Mouse (Mus musculus) CH12.LX (cell line): ENCODE data around the gene Olfr1034. TPM values are rescaled to one million over a fixed set of nuclear protein-coding genes. Genes with fewer than 3 reads are reported as not detected.
"Not testable (repeated sequence)": the region's sequence is repeated elsewhere in the genome, so short reads cannot be mapped to it uniquely, and the experiment has no call there.

Experiments
- DNase-seq: peaks from one replicate; pipeline ENCODE4 v3.0.0-alpha.2; 2013; ENCODE audit errors: extremely low read depth
- H3K27ac ChIP-seq: 2 replicates; pipeline ENCODE4 v1.5.1; 2012; ENCODE audit warnings: low read depth, mild to moderate bottlenecking, control low read depth, moderate library complexity; ENCODE audit not compliant: insufficient read depth
- H3K27me3 ChIP-seq: replicated peaks from 2 replicates; pipeline ENCODE3; 2012; ENCODE audit warnings: inconsistent platforms
- H3K36me3 ChIP-seq, 2 experiments: replicated peaks in 1 of 2; 2 replicates each; pipeline versions ENCODE3 to v1.6.1; 2012; ENCODE audit warnings: inconsistent platforms in 1 of 2, low read length in 1 of 2, mild to moderate bottlenecking in 1 of 2, mixed read lengths in 1 of 2, moderate library complexity in 1 of 2; ENCODE audit not compliant: control insufficient read depth in 1 of 2, insufficient read depth in 1 of 2
- H3K4me1 ChIP-seq, 2 experiments: 2 replicates each; pipeline ENCODE4 v1.6.1; 2012; ENCODE audit warnings: inconsistent platforms in 1 of 2, moderate library complexity in 1 of 2; ENCODE audit not compliant: insufficient read depth in 2 of 2, control insufficient read depth in 1 of 2
- H3K4me2 ChIP-seq: 2 replicates; pipeline ENCODE4 v1.6.1; 2012; ENCODE audit warnings: low read depth, mild to moderate bottlenecking, control low read depth; ENCODE audit not compliant: poor library complexity, insufficient read depth, severe bottlenecking
- H3K4me3 ChIP-seq, 3 experiments: fragments of 150-350 bp in 1 of 3; sonication (generic) in 1 of 3; replicated peaks in 1 of 3; 2 replicates each; pipeline versions ENCODE3 to v1.5.1; 2011 to 2012; ENCODE audit warnings: low read depth in 2 of 3, low read length in 2 of 3, mild to moderate bottlenecking in 2 of 3, moderate library complexity in 2 of 3, control low read depth in 1 of 3, improper control_type of control experiment in 1 of 3, inconsistent platforms in 1 of 3, mixed read lengths in 1 of 3; ENCODE audit not compliant: poor library complexity in 1 of 3
- H3K79me2 ChIP-seq: replicated peaks from 2 replicates; pipeline ENCODE4 v1.6.1; 2012; ENCODE audit warnings: mild to moderate bottlenecking, moderate library complexity; ENCODE audit not compliant: control insufficient read depth, poor library complexity, insufficient read depth, severe bottlenecking; ENCODE audit errors: extremely low read depth
- H3K9ac ChIP-seq: 2 replicates; pipeline ENCODE4 v1.6.1; 2012; ENCODE audit warnings: low read depth, mild to moderate bottlenecking, control low read depth, moderate library complexity; ENCODE audit not compliant: insufficient read depth
- H3K9me3 ChIP-seq: replicated peaks from 2 replicates; pipeline ENCODE3; 2012; ENCODE audit warnings: low read length, inconsistent platforms, mixed read lengths
- JUN ChIP-seq: IDR thresholded peaks from 2 replicates; pipeline ENCODE4 v1.6.1; 2011; ENCODE audit warnings: low read depth, mild to moderate bottlenecking, low read length, improper control_type of control experiment, moderate library complexity; ENCODE audit not compliant: insufficient read depth
- KAT2A ChIP-seq: IDR thresholded peaks from 2 replicates; pipeline ENCODE4 v1.6.1; 2012; ENCODE audit warnings: low read length, improper control_type of control experiment, inconsistent platforms; ENCODE audit not compliant: insufficient replicate concordance
- MEF2A ChIP-seq: IDR thresholded peaks from 2 replicates; pipeline ENCODE4 v1.6.1; 2014; ENCODE audit warnings: low read depth, mild to moderate bottlenecking, inconsistent platforms, low read length, improper control_type of control experiment, borderline replicate concordance
- MXI1 ChIP-seq: IDR thresholded peaks from 2 replicates; pipeline ENCODE4 v1.6.1; 2011; ENCODE audit warnings: mild to moderate bottlenecking, low read depth, low read length, improper control_type of control experiment
- MYC ChIP-seq: IDR thresholded peaks from 2 replicates; pipeline ENCODE4 v1.6.1; 2011; ENCODE audit warnings: low read depth, mild to moderate bottlenecking, improper control_type of control experiment, low read length
- RAD21 ChIP-seq: IDR thresholded peaks from 2 replicates; pipeline ENCODE4 v1.6.1; 2011; ENCODE audit warnings: low read depth, mild to moderate bottlenecking, low read length, improper control_type of control experiment, moderate library complexity
- UBTF ChIP-seq: IDR thresholded peaks from 2 replicates; pipeline ENCODE4 v1.6.1; 2012; ENCODE audit warnings: low read depth, mild to moderate bottlenecking, inconsistent platforms, low read length, improper control_type of control experiment, moderate library complexity
- USF2 ChIP-seq: conservative IDR thresholded peaks from 2 replicates; pipeline ENCODE4 v1.6.1; 2011; ENCODE audit warnings: low read depth, low read length, improper control_type of control experiment
- ZC3H11A ChIP-seq: IDR thresholded peaks from 2 replicates; pipeline ENCODE4 v1.6.1; 2012; ENCODE audit warnings: low read depth, mild to moderate bottlenecking, inconsistent platforms, low read length, improper control_type of control experiment
- dilution Hi-C: fragments of 300-500 bp; cut with MboI; formaldehyde crosslinking; loops from 2 replicates; pipeline ENCODE4 v1.14.3; 2020; ENCODE audit warnings: low sequenced_read_pairs; ENCODE audit not compliant: extremely low pct_unique_long_range_greater_than_20kb, extremely low pct_ligation_motif_present
- in situ Hi-C: fragments of 300-500 bp; cut with MboI; formaldehyde crosslinking; loops from 3 replicates; pipeline ENCODE4 v1.14.3; 2019; ENCODE audit warnings: low sequenced_read_pairs, low pct_ligation_motif_present, low pct_unique_long_range_greater_than_20kb, mixed read lengths
- polyA plus RNA-seq: library from polyadenylated mRNA; unstranded; fragments of >175 nt; gene quantifications from 2 replicates; pipeline ENCODE4 v1.2.1, GENCODE M21; 2012; ENCODE audit warnings: low read depth; ENCODE audit not compliant: insufficient read length
- total RNA-seq, 2 experiments: library from RNA; depleted of rRNA; stranded (reverse); fragments of 300-350 nt in 1 of 2; fragments of >200 nt in 1 of 2; gene quantifications; 2 replicates each; pipeline ENCODE4 v1.2.3; 2012 to 2014

The Olfr1034 gene
- total and polyA plus RNA-seq, 3 experiments = not detected

- H3K9me3 ChIP-seq, dilution Hi-C loops, H3K36me3 ChIP-seq, H3K4me1 ChIP-seq, in situ Hi-C loops, H3K79me2 ChIP-seq, DNase-seq, H3K9ac ChIP-seq, H3K4me3 ChIP-seq, H3K4me2 ChIP-seq, H3K27ac ChIP-seq, H3K27me3 ChIP-seq: not testable (repeated sequence)
Observed at GRCm38 (mm10) chr2:86021518-86021917, 24.1 kb upstream of the Olfr1034 start.

- in situ Hi-C loops, H3K4me3 ChIP-seq, dilution Hi-C loops, H3K27me3 ChIP-seq, H3K27ac ChIP-seq, DNase-seq, H3K4me2 ChIP-seq, H3K4me1 ChIP-seq, H3K79me2 ChIP-seq, H3K9me3 ChIP-seq, H3K9ac ChIP-seq, H3K36me3 ChIP-seq: not testable (repeated sequence)
Observed at GRCm38 (mm10) chr2:86050777-86051176, 5.1 kb downstream of the Olfr1034 start.

DNA sequence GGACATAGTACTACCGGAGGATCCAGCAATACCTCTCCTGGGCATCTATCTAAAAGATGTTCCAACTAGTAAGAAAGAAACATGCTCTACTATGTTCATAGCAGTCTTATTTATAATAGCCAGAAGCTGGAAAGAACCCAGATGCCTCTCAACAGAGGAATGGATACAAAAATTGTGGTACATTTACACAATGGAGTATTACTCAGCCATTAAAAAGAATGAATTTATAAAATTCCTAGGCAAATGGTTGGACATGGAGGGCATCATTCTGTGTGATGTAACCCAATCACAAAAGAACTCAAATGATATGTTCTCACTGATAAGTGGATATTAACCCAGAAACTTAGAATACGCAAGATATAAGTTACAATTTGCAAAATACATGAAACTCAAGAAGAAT lies 18.1 kb downstream of the Olfr1034 start:
- H3K27ac ChIP-seq, dilution Hi-C loops, H3K79me2 ChIP-seq, in situ Hi-C loops, H3K4me1 ChIP-seq, H3K27me3 ChIP-seq, DNase-seq, H3K4me2 ChIP-seq, H3K36me3 ChIP-seq, H3K4me3 ChIP-seq, H3K9me3 ChIP-seq, H3K9ac ChIP-seq: not testable (repeated sequence)

GRCm38 (mm10) chr2:86070189-86070588 lies 24.5 kb downstream of the Olfr1034 start:
- Histone ChIP-seq H3K9ac (no peak overlapping the region), H3K79me2 (no peaks in the 10 kb centered on the region), H3K4me1 (no peaks in the 10 kb centered on the region), H3K27me3 (no peaks in the 10 kb centered on the region), H3K36me3 (no peaks in the 10 kb centered on the region), H3K27ac (no peak overlapping the region), H3K4me2 (no peak overlapping the region), H3K4me3 (no peak overlapping the region), H3K9me3 (peaks cover 6% of the 10 kb centered on the region)
- dilution Hi-C loops = no loop called here
- TF ChIP-seq MEF2A (no peak), MXI1 (no peak), KAT2A (no peak), ZC3H11A (no peak), MYC (no peak), USF2 (no peak), RAD21 (no peak), JUN (no peak), UBTF (no peak)
- DNase-seq = no peak
- in situ Hi-C loops = no loop called here

- in situ Hi-C loops, H3K9ac ChIP-seq: not testable (repeated sequence)
Observed at GRCm38 (mm10) chr2:86073692-86074091, 28.0 kb downstream of the Olfr1034 start, which contains the start of gene Olfr1036. Gene Olfr1036, plus strand, starts transcription at chr2:86073992.

More at GRCm38 (mm10) chr2:86073692-86074091, 28.0 kb downstream of the Olfr1034 start, which contains the start of gene Olfr1036:
- H3K4me1 ChIP-seq, H3K9me3 ChIP-seq, H3K4me3 ChIP-seq, DNase-seq, H3K4me2 ChIP-seq, H3K27ac ChIP-seq, dilution Hi-C loops, H3K36me3 ChIP-seq, H3K79me2 ChIP-seq, H3K27me3 ChIP-seq: not testable (repeated sequence)
